Mouse (Mus musculus): ENCODE data around the gene Lrsam1. TPM values are rescaled to one million over a fixed set of nuclear protein-coding genes. Genes with fewer than 3 reads are reported as not detected.

The Lrsam1 gene
- 5.3 TPM for polyA plus RNA-seq (2015; fragmentation: Illumina TruSeq; extraction: RNeasy Lipid Tissue Mini Kit (QIAGEN cat#74804); ENCODE audit: insufficient read depth, low replicate concordance)

DNA sequence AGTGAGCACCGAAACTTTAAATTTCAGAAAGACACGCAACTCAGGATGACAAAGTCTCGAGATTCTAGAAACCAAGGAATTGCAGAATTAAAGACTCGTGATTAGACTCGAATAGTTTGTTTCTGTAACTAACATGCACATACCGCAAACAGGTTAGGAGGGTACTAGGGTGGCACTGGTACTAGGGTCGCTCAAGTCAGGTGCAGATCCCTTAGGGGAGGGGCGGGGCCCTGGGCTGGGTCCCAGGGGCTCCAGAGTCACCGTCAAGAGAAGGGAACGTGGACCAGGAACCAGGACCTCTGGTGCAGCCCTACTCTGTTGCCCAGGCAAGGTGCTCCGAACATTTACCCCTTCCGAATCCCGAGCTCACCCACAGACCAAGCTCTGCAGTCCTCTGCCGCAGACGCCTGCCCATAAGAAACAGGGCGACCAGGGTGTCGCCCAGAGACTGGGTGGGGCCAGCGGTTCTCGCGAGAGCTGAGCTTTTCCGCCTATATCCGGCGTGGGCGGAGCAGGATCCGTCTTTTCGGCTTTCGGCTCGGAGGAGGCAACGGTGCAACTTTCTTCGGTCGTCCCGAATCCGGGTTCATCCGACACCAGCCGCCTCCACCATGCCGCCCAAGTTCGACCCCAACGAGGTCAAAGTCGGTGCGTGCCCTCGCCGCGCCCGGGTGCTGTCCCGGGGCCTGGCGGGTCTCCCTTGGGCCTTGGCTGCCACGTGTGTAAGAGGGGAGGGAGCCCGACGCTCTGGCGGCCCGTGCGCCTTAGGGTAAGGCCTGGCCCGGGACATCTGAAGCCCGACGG, at the start of gene Lrsam1, which contains the start of gene Rpl12:
TSS of gene Lrsam1 (minus strand) at position 423 of the 804 bp plus-strand sequence.
TSS of gene Rpl12 (plus strand) at position 368 of the 804 bp plus-strand sequence.

DNA sequence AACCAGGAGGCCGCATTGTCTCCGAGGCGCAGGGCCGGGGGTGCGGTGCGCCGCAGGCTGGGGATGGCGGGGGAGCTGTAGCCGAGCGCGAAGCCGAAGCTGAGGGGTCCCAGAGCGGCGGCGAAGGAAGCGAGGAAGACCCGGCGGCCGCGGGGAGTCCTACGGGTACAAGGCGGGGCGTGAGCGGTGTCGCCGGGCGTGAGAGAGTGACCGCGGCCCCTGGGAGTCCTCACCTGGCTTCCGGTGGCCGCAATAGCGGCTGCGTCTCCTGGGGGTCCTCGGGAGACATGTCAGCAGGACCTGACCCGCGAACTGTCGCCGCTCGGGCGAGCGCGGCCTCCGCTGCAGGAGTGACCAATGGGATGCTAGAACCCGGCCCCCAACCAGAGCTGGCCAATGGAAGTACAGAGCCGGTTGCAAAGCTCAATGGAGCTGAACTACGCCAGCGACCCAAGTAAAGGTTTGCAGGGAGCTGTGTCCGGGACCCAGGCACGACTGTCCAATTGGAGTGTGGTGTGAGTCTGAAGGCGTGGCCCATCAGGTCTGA, 20.4 kb upstream of the Lrsam1 start, which contains the start of gene Slc2a8:
TSS of gene Slc2a8 (minus strand) at position 359 of the 547 bp plus-strand sequence.

DNA sequence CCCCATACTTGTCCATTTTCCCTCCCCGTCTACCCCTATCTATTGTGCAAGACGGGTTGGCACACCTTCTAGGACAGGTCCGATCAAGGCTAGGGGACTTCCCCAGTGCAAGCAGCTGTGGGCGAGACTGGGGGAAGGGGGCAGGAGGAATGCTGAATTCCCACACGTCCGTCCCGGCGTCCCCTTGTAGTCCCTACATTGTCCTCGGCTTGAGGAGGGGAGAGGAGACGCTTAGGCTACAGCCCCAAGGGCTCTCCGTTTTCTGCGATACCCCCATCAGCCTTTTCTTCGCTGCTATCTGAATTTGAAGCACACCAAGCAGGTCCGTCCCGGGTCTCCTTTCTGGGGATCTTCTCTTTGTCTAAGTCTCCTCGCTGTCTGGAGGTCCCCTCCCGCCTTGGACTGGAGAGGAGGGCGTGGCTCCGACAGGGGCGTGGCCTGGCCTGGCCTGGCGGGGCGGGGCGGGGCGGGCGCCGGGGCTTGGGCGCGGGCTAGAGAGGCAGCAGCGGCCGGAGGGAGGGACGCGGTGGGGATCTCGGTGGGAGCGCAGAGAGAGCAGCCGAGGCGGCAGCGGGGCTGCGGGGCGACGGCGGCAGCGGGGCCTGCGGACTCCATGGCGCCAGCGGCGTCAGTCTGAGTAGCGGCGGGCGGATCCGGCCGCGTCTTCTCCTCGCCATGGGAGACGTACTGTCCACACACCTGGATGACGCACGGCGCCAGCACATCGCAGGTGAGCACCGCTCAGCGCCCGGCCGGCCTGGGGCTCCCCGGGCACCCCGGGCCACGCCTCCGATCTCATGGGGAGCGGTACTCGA, 85.5 kb downstream of the Lrsam1 start, which contains the start of gene Fam129b:
TSS of gene Fam129b (plus strand) at position 440 of the 815 bp plus-strand sequence.

Other genes with a start within 250 kb of the Lrsam1 start
- gene Cdk9, start 248.5 kb downstream of the Lrsam1 start, polyA plus RNA-seq (2015; fragmentation: Illumina TruSeq; extraction: RNeasy Lipid Tissue Mini Kit (QIAGEN cat#74804); ENCODE audit: insufficient read depth, low replicate concordance) = 102 TPM
- 19.7 TPM for gene Sh2d3c, start 240.6 kb downstream of the Lrsam1 start, polyA plus RNA-seq (2015; fragmentation: Illumina TruSeq; extraction: RNeasy Lipid Tissue Mini Kit (QIAGEN cat#74804); ENCODE audit: insufficient read depth, low replicate concordance)
- gene 6330409D20Rik, start 220.6 kb downstream of the Lrsam1 start, polyA plus RNA-seq (2015; fragmentation: Illumina TruSeq; extraction: RNeasy Lipid Tissue Mini Kit (QIAGEN cat#74804); ENCODE audit: insufficient read depth, low replicate concordance) = not detected
- 12.6 TPM for gene Tor2a, start 204.4 kb downstream of the Lrsam1 start, polyA plus RNA-seq (2015; fragmentation: Illumina TruSeq; extraction: RNeasy Lipid Tissue Mini Kit (QIAGEN cat#74804); ENCODE audit: insufficient read depth, low replicate concordance)
- 0.12 TPM for gene Ttc16, start 186.0 kb downstream of the Lrsam1 start, polyA plus RNA-seq (2015; fragmentation: Illumina TruSeq; extraction: RNeasy Lipid Tissue Mini Kit (QIAGEN cat#74804); ENCODE audit: insufficient read depth, low replicate concordance)
- gene Ptrh1, start 185.8 kb downstream of the Lrsam1 start, polyA plus RNA-seq (2015; fragmentation: Illumina TruSeq; extraction: RNeasy Lipid Tissue Mini Kit (QIAGEN cat#74804); ENCODE audit: insufficient read depth, low replicate concordance) = 2.1 TPM
- gene Cfap157, start 177.2 kb downstream of the Lrsam1 start, polyA plus RNA-seq (2015; fragmentation: Illumina TruSeq; extraction: RNeasy Lipid Tissue Mini Kit (QIAGEN cat#74804); ENCODE audit: insufficient read depth, low replicate concordance) = not detected
- gene Stxbp1, start 114.4 kb downstream of the Lrsam1 start, polyA plus RNA-seq (2015; fragmentation: Illumina TruSeq; extraction: RNeasy Lipid Tissue Mini Kit (QIAGEN cat#74804); ENCODE audit: insufficient read depth, low replicate concordance) = 7.0 TPM
- gene Fam129b, start 85.5 kb downstream of the Lrsam1 start, polyA plus RNA-seq (2015; fragmentation: Illumina TruSeq; extraction: RNeasy Lipid Tissue Mini Kit (QIAGEN cat#74804); ENCODE audit: insufficient read depth, low replicate concordance) = 3.2 TPM
- gene Rpl12, start 55 bp downstream of the Lrsam1 start, polyA plus RNA-seq (2015; fragmentation: Illumina TruSeq; extraction: RNeasy Lipid Tissue Mini Kit (QIAGEN cat#74804); ENCODE audit: insufficient read depth, low replicate concordance) = 2,666 TPM
- gene Slc2a8, start 20.5 kb upstream of the Lrsam1 start, polyA plus RNA-seq (2015; fragmentation: Illumina TruSeq; extraction: RNeasy Lipid Tissue Mini Kit (QIAGEN cat#74804); ENCODE audit: insufficient read depth, low replicate concordance) = 2.0 TPM
- 2.5 TPM for gene Garnl3, start 170.0 kb upstream of the Lrsam1 start, polyA plus RNA-seq (2015; fragmentation: Illumina TruSeq; extraction: RNeasy Lipid Tissue Mini Kit (QIAGEN cat#74804); ENCODE audit: insufficient read depth, low replicate concordance)